Mouse (Mus musculus): ENCODE data around the gene Kazald1.

Gene Kazald1

GRCm38 (mm10) chr19:45078971-45079764 is 4.1 kb downstream of the Kazald1 start:
- DNase-seq: peak; percentile 42

DNA sequence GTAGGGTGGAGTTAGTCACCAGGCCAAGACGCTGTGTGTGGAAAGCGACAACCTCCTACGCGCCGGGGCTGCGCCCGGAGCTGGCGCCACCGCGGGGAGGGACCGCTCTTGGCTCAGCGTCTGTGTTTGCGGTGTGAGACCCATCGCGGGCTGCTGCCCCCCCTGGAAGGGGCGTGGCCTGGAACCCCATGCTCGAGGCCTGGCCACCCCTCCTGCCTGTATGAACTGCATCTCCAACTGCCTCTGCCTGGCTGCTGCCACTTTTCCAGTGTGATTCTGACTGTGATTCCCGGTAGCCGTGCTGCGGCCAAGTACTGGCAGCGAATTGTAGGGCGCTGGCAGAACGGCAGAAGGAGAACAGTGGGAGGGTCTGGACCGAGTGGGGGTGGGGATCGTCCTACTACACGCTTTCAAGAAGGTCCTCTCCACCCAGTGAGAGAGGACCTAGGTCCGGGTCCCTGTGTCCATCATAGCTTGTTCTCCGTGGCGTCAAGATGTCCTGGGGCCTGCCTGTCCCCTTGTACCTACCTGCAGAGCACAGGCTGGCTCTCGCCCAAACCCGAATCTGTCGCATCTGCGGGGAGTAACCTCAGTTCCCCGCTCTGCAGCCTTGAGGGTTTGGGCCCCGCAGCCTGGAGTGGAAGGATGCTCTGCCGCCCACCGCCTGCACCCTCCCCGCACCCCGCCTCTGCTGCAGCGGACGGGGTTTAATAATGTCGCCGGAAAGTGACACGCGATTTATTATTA is 4.9 kb downstream of the Kazald1 start:
- DNase-seq: peak; percentile 83

DNA sequence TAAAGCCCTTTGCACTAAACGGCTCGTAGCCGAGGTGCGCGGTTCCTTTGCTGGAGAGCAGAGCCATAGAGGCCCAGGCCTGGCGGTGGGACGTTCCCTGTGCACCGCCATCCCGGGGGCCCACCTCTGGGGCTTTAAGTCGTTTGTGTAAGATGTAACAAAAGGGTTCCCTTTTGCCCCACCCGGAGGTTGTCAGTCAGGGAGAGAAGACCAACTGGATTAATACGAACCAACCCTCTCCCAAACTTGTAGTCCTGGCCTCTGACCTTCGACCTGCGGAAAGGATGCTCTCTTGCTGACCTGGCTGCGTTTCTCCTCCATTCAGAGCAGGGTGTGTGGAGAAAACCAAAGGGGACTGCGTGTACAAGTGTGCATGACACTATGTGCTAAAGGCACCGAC is 5.7 kb downstream of the Kazald1 start:
- DNase-seq: no peak

DNA sequence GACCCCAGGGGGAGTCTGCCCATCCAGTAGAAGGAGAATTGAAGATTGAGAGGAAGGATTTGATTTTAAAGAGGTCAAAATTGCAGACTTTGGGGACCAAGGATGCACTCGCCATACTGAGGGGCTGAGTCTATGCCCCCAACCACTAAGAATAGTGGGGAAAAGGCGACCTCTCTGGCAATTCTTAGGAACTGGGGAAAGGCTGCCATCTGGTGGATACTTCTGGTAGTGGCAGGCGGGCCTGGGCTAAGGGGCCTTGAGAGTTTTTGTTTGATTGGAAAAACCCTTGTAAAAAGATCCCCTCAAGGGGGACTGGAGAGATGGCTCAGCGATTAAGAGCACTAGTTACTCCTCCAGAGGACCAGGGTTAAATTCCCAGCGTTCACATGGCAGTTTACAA is 6.2 kb downstream of the Kazald1 start:
- peak; percentile 85 for DNase-seq

- DNase-seq: peak; percentile 65
Observed at GRCm38 (mm10) chr19:45081841-45082550, 7.0 kb downstream of the Kazald1 start.

- DNase-seq: peak; percentile 66
Observed at GRCm38 (mm10) chr19:45097868-45098267, 22.8 kb downstream of the Kazald1 start.

DNA sequence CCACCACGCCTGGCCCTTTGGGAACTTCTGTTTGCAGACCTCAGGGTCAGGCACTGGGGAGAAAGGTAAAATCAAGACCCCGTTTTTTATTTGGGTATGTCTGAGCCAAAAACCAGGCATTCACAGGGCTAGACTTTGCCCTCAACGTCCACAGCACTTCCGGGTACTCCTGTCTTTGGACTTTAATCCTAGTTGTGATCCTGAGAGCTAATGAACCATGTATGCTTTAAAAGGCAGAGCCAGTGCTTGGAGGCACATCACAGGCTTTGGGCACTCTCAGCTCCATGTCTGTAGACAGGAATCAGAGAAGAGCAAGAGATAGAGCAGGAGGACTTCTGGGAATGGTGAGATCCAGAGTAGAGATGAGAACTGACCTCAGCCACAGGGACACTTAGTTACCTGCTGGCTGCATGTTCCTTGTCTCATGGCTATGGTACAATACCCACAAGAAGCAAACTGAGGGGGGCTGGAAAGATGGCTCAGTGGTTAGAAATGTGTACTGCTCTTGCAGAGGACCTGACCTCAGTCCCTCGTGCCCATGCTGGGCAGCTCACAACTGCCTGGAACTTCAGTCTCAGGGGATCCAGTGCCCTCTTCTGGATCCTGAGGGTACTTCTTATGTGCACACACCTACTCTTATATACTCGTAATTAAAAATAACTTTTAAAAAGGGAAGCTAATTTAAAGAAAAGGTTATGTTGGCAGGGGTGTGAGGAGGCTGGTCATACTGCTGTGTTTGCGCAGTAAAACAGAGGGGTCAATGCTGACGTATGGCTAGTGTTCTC is 25.6 kb downstream of the Kazald1 start:
- DNase-seq: no peak

DNA sequence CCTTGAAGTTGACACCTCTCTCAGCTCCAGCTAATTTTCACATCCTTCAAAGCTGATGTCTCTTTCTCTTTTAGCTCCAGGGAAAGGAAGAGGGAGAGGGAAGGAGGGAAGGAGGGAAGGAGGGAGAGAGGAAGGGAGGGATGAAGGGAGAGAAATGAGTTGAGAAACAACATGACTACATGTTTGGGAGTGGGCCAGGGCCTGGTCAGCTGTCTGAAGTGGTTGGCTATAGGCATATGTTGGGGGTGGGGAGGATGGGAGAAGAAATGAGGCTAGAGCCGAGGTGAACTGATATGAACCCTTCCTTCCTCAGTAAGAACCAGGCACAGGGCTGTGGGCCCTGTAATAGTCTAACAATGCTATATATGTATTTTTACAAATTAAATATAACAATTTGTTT is 30.6 kb downstream of the Kazald1 start:
- no peak for DNase-seq

GRCm38 (mm10) chr19:45106689-45107088 is 31.6 kb downstream of the Kazald1 start:
- DNase-seq: no peak

- no peak for DNase-seq
Observed at GRCm38 (mm10) chr19:45110681-45111080, 35.6 kb downstream of the Kazald1 start.

DNA sequence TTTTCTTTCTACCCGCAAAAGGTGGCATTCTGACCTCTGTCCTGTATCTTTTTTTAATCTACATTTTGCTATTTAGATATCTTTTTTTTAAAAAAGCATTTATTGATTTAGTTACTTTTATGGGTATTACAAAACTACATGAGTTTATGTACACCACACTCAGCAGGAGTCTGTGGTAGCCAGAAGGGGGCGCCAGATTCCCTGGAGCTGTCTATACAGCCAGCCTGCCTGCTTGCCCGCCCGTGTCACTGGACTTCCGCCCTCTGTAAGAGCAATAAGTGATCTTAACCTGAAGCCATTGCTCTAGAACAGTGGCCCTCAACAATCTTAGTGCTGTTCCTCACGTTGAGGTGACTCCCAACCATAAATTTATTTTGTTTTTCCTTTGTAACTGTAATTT is 37.4 kb downstream of the Kazald1 start:
- no peak for DNase-seq

DNA sequence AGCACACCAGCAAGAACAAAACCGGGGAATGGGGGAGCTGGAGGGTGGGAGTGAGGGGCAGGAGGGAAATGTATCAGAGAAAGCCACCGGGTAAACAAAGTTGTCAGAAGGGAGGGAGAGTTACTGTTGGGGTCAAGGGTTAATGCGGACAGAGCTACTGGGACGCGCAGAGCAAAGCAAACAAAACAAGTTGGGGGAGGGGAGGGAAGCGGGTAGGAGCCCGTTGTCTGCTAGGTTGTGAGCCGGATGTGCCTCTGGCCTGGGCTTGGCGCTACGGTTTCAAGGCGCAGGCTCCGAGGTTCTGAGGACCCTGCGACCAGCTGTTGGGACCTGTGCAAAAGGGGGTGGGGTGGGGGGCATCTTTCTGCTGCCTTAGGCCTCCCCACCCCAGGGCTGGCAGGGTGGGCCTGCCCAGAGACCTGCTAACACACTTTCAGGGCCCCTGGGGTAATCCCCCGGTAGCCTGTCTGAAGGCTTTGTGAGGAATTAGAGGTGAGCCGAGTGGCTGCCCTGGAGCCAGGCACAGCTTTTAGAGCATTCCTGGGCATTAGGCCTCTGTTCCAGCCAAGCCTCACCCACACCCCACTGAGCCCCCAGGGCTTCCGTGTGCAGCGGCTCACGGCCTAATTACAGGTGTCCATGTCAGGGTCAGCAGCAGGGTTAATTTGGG is 38.9 kb downstream of the Kazald1 start:
- DNase-seq: no peak

GRCm38 (mm10) chr19:45114772-45115171 is 39.7 kb downstream of the Kazald1 start:
- no peak for DNase-seq

DNA sequence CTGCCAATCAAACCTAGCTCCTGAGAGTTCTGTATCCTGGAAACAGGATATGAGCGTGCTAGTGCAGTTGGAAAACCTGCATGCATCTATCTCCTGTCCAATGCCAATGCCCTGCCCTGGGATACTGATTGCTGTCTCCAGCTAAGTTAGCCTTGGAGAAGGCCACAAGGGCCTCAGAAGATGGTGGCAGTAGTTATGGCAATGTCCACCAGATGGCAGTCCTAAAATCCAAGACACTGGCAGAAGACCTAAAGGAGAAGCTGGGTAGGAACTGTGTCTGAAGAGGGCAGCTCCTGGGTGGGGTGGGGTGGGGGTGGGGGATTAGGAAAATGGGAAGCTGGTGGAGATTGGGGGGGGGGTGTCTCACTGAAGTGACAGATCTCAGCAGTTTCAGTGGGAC is 41.8 kb downstream of the Kazald1 start:
- DNase-seq: peak; percentile 57

Data from lung, postnatal 14 days (tissue).